ENCODE assay signal across 8 mouse cellular contexts in the genomic region with DNA sequence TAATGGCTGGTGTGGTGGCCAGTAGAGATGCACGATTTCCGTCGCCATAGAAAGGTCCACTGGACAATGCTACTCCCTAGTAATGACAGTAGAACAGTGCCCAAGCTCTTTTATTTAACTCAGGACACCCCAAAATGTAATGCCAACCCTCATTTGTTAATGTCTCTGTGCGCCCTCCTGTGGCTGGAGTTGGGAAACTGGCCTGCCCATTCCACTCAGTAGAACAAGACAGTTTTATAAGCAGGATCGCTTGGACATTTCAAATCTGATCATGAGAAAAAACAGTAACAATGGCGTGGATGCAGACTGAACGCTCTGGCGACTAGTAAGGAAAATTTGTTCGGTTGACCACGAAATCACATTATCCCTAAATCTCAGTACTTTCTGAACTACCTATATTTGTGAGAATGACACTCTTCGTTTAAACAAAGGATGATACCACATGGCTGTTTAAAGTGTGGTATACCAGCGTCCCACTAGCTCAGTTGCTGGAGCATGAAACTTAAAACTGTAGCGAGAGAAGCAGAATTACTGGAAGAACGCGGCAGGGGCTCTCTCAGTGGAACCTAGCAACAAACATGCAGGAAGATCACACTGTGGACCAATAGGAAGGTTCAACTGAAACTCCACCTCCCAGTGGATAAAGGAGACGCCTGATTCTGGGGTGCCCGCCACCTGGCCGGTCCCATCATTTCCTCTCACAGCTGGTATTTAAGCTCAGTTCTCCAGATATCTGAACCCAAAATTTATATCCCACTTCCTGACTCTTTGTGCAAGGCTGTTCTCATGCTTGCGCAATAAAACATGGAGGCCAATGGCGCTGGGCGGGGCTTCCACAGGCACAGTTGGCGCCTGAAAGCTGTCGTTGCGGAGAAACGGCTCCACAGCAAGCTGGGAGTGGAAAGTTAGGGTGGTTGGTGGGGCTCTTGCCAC. TPM values are rescaled to one million over a fixed set of nuclear protein-coding genes. Genes with fewer than 3 reads are reported as not detected.
DNase-seq lines count a peak whose midpoint lies in the region; ATAC-seq and TF ChIP-seq lines count a peak whose summit lies in the region.

No protein-coding gene starts in this region.

- no peaks in the 10 kb centered on the region for H3K79me2 ChIP-seq in heart, adult 2 months (replicated peaks; ENCODE audit: control insufficient read depth, insufficient read depth, low read length)

- intact Hi-C loops in heart, adult 2 months (cut with DNase I) = loop anchor here (1.0 to 2.0 kb wide), 2 partner anchors 14 to 25 kb away; a partner anchor contains a TSS

- peak overlapping the region; percentile 34 for H3K4me3 ChIP-seq in embryonic facial prominence, embryonic 12.5 days
- peak overlapping the region; percentile 49 for H3K4me3 ChIP-seq in heart, adult 2 months
- H3K4me3 ChIP-seq in kidney, adult 2 months (ENCODE audit: insufficient read depth, low read depth, low read length) = peak overlapping the region; percentile 51
- H3K4me3 ChIP-seq in limb, embryonic 10.5 days = peak overlapping the region; percentile 50
- peak overlapping the region; percentile 37 for H3K4me3 ChIP-seq in midbrain, embryonic 11.5 days (ENCODE audit: low read depth, low read length)

- H3K27ac ChIP-seq in embryonic facial prominence, embryonic 12.5 days = peak overlapping the region; percentile 81
- H3K27ac ChIP-seq in heart, adult 2 months = peak overlapping the region; percentile 86
- peak overlapping the region; percentile 96 for H3K27ac ChIP-seq in kidney, adult 2 months (ENCODE audit: insufficient read depth, low read depth, low read length)
- peak overlapping the region; percentile 87 for H3K27ac ChIP-seq in limb, embryonic 10.5 days
- no peak overlapping the region for H3K27ac ChIP-seq in midbrain, embryonic 11.5 days (ENCODE audit: low read depth, low read length)

- no peaks in the 10 kb centered on the region for H3K4me1 ChIP-seq in embryonic facial prominence, embryonic 12.5 days
- H3K4me1 ChIP-seq in heart, adult 2 months (ENCODE audit: control insufficient read depth, insufficient read depth, low read length) = no peaks in the 10 kb centered on the region; the same call in 1 of the 2 replicates
- H3K4me1 ChIP-seq in kidney, adult 2 months (ENCODE audit: control insufficient read depth, insufficient read depth, low read length) = no peaks in the 10 kb centered on the region; the same call in 1 of the 2 replicates
- H3K4me1 ChIP-seq in limb, embryonic 10.5 days = 0 out of 2 replicates have a peak, but pooled peaks cover 6% of the 10 kb centered on the region
- H3K4me1 ChIP-seq in midbrain, embryonic 11.5 days (ENCODE audit: control insufficient read depth, insufficient read depth, low read length) = no peaks in the 10 kb centered on the region

- H3K36me3 ChIP-seq in embryonic facial prominence, embryonic 12.5 days = no peaks in the 10 kb centered on the region
- H3K36me3 ChIP-seq in heart, adult 2 months (ENCODE audit: control insufficient read depth, insufficient read depth, low read length) = no peaks in the 10 kb centered on the region
- H3K36me3 ChIP-seq in kidney, adult 2 months (ENCODE audit: control insufficient read depth, insufficient read depth, low read length) = no peaks in the 10 kb centered on the region
- H3K36me3 ChIP-seq in limb, embryonic 10.5 days = no peaks in the 10 kb centered on the region
- no peaks in the 10 kb centered on the region for H3K36me3 ChIP-seq in midbrain, embryonic 11.5 days (ENCODE audit: control insufficient read depth, insufficient read depth, low read length)

- peak overlapping the region; percentile 49 for H3K4me2 ChIP-seq in embryonic facial prominence, embryonic 12.5 days (replicated peaks)
- H3K4me2 ChIP-seq in midbrain, embryonic 11.5 days = peak overlapping the region; percentile 53

- no peak for TF ChIP-seq POLR2A in heart, adult 2 months (IDR thresholded peaks at IDR 0.05; ENCODE audit: insufficient read depth, low read depth, low read length)
- no peak for TF ChIP-seq POLR2A in kidney, adult 2 months (IDR thresholded peaks at IDR 0.05; ENCODE audit: low read depth, low read length)

- peak overlapping the region; percentile 17; the same call in 1 of the 2 replicates for H3K9ac ChIP-seq in embryonic facial prominence, embryonic 12.5 days
- peak overlapping the region; percentile 78 for H3K9ac ChIP-seq in heart, adult 2 months (ENCODE audit: low read depth, low read length)
- H3K9ac ChIP-seq in midbrain, embryonic 11.5 days (ENCODE audit: low read length) = peak overlapping the region; percentile 56

- ATAC-seq in embryonic facial prominence, embryonic 12.5 days (ENCODE audit: insufficient number of reproducible peaks, insufficient read depth, low FRiP score, low TSS enrichment) = peak; percentile 84
- ATAC-seq in midbrain, embryonic 11.5 days (ENCODE audit: low FRiP score) = peak; percentile 89

- TF ChIP-seq CTCF in heart, adult 2 months (IDR thresholded peaks at IDR 0.05) = peak; percentile 76
- peak; percentile 47 for TF ChIP-seq CTCF in kidney, adult 2 months (conservative IDR thresholded peaks at IDR 0.05; ENCODE audit: insufficient read depth, insufficient read length, low read depth, low read length)

- 21% methylated on average over 25 of the region's 25 CpGs for WGBS in embryonic facial prominence, embryonic 12.5 days
- 25% methylated on average over 25 of the region's 25 CpGs for WGBS in heart, adult 2 months
- 6% methylated on average over 25 of the region's 25 CpGs for WGBS in kidney, adult 2 months
- WGBS in limb, embryonic 10.5 days = 17% methylated on average over 25 of the region's 25 CpGs
- WGBS in midbrain, embryonic 11.5 days = 20% methylated on average over 25 of the region's 25 CpGs

- peak; percentile 30 to 42 for DNase-seq in urinary bladder, adult 18-20 months (ENCODE audit: low spot score in 2 of 2)
- DNase-seq in urinary bladder, postnatal 10 days (ENCODE audit: low spot score) = no peak
- peak; percentile 72 to 73 for DNase-seq in heart, adult 2 months
- DNase-seq in kidney, adult 2 months = peak; percentile 70
- DNase-seq in limb, embryonic 10.5 days (ENCODE audit: low spot score) = peak; percentile 63
- DNase-seq in midbrain, embryonic 11.5 days (ENCODE audit: low spot score, missing footprints) = peak; percentile 91
- DNase-seq in skeletal muscle tissue, adult 2 months (ENCODE audit: low read depth, low spot score) = peak; percentile 40

- no peaks in the 10 kb centered on the region for H3K9me3 ChIP-seq in embryonic facial prominence, embryonic 12.5 days
- H3K9me3 ChIP-seq in limb, embryonic 10.5 days (replicated peaks) = no peaks in the 10 kb centered on the region
- no peaks in the 10 kb centered on the region for H3K9me3 ChIP-seq in midbrain, embryonic 11.5 days (ENCODE audit: control insufficient read depth, low read length)

- no peaks in the 10 kb centered on the region for H3K27me3 ChIP-seq in embryonic facial prominence, embryonic 12.5 days
- no peaks in the 10 kb centered on the region for H3K27me3 ChIP-seq in heart, adult 2 months (ENCODE audit: control insufficient read depth, insufficient read depth, low read length)
- H3K27me3 ChIP-seq in kidney, adult 2 months (replicated peaks; ENCODE audit: control insufficient read depth, insufficient read depth, low read length) = no peaks in the 10 kb centered on the region
- peaks cover 39% of the 10 kb centered on the region; the same call in 1 of the 2 replicates for H3K27me3 ChIP-seq in limb, embryonic 10.5 days (ENCODE audit: low read depth, poor library complexity, severe bottlenecking)
- H3K27me3 ChIP-seq in midbrain, embryonic 11.5 days (ENCODE audit: control insufficient read depth, insufficient read depth, low read length) = no peaks in the 10 kb centered on the region

- TF ChIP-seq EP300 in heart, adult 2 months (IDR thresholded peaks at IDR 0.05; ENCODE audit: insufficient read depth, low read depth, low read length) = no peak

RNA-seq across cellular contexts. Expression of a gene that starts 24.9 kb away (rescaled TPM):
- 402 TPM in 2 replicates for polyA plus RNA-seq in embryonic facial prominence, embryonic 12.5 days (2016; fragmentation: Nextera tagmentation; extraction: Ambion mirVana)
- total RNA-seq in heart, adult 2 months (2021) = 100 to 1,000 TPM; 134 to 153 TPM
- polyA plus RNA-seq in heart, adult 2 months (2012; rRNA removed) = 80.6 and 153 TPM in 2 replicates
- 53.5 and 62.7 TPM in 2 replicates for polyA plus RNA-seq in kidney, adult 2 months (2012; rRNA removed)
- 417 and 443 TPM in 2 replicates for polyA plus RNA-seq in limb, embryonic 10.5 days (2016; fragmentation: Nextera tagmentation; extraction: Ambion mirVana)
- 345 and 352 TPM in 2 replicates for polyA plus RNA-seq in midbrain, embryonic 11.5 days (2014; fragmentation: Nextera tagmentation; extraction: Ambion mirVana)

Comparison
In these comparisons a context has a peak if more than half of its experiments do, and no peak if none do; other contexts are left out.
1. H3K9ac ChIP-seq: peak in every context shown above with its lines; median percentile 78 in heart, adult 2 months; 56 in midbrain, embryonic 11.5 days; 17 in embryonic facial prominence, embryonic 12.5 days.